Mouse (Mus musculus) urinary bladder, adult 2 months (tissue): ENCODE results near the gene Glt28d2. TPM values are rescaled to one million over a fixed set of nuclear protein-coding genes. Genes with fewer than 3 reads are reported as not detected.

Experiments
- DNase-seq: peaks from one replicate; pipeline ENCODE4 v3.0.0; 2022; ENCODE audit warnings: low spot score
- polyA plus RNA-seq: library from polyadenylated mRNA; depleted of rRNA; stranded (reverse); fragments of >200 nt; gene quantifications from 2 replicates; pipeline ENCODE4 v1.2.3, GENCODE M21; 2012

Glt28d2 gene
- polyA plus RNA-seq, 1 experiment = 1.7 TPM

- DNase-seq = no peak
Observed at GRCm38 (mm10) chr3:85878911-85879310, 8.4 kb downstream of the Glt28d2 start.

GRCm38 (mm10) chr3:85863996-85864395 is 23.3 kb downstream of the Glt28d2 start:
- DNase-seq = no peak

- DNase-seq = no peak
Observed at GRCm38 (mm10) chr3:85862886-85863285, 24.4 kb downstream of the Glt28d2 start.

- DNase-seq = no peak
Observed at GRCm38 (mm10) chr3:85860996-85861395, 26.3 kb downstream of the Glt28d2 start.

- no peak for DNase-seq
Observed at GRCm38 (mm10) chr3:85859311-85859710, 28.0 kb downstream of the Glt28d2 start.

- no peak for DNase-seq
Observed at GRCm38 (mm10) chr3:85858140-85859135, 28.9 kb downstream of the Glt28d2 start.

GRCm38 (mm10) chr3:85857083-85857482 is 30.2 kb downstream of the Glt28d2 start:
- no peak for DNase-seq

- no peak for DNase-seq
Observed at GRCm38 (mm10) chr3:85855947-85856346, 31.4 kb downstream of the Glt28d2 start.

GRCm38 (mm10) chr3:85855043-85855442 is 32.3 kb downstream of the Glt28d2 start:
- no peak for DNase-seq

GRCm38 (mm10) chr3:85854143-85854542 is 33.2 kb downstream of the Glt28d2 start:
- no peak for DNase-seq

GRCm38 (mm10) chr3:85853715-85854114 is 33.6 kb downstream of the Glt28d2 start:
- no peak for DNase-seq

GRCm38 (mm10) chr3:85850079-85850478 is 37.2 kb downstream of the Glt28d2 start:
- DNase-seq = no peak

- no peak for DNase-seq
Observed at GRCm38 (mm10) chr3:85846316-85846715, 41.0 kb downstream of the Glt28d2 start.

GRCm38 (mm10) chr3:85845341-85845740 is 42.0 kb downstream of the Glt28d2 start:
- DNase-seq = no peak

- no peak for DNase-seq
Observed at GRCm38 (mm10) chr3:85842881-85843218, 44.5 kb downstream of the Glt28d2 start.

- DNase-seq = no peak
Observed at GRCm38 (mm10) chr3:85842177-85842880, 45.0 kb downstream of the Glt28d2 start.

GRCm38 (mm10) chr3:85841454-85842176 is 45.7 kb downstream of the Glt28d2 start:
- DNase-seq = no peak

GRCm38 (mm10) chr3:85833627-85834026 is 53.7 kb downstream of the Glt28d2 start:
- DNase-seq = no peak

- no peak for DNase-seq
Observed at GRCm38 (mm10) chr3:85832490-85833155, 54.7 kb downstream of the Glt28d2 start.

- no peak for DNase-seq
Observed at GRCm38 (mm10) chr3:85831785-85832184, 55.5 kb downstream of the Glt28d2 start.

GRCm38 (mm10) chr3:85829047-85829446 is 58.3 kb downstream of the Glt28d2 start:
- no peak for DNase-seq

- DNase-seq = no peak
Observed at GRCm38 (mm10) chr3:85827815-85828214, 59.5 kb downstream of the Glt28d2 start.
